Mouse (Mus musculus) urinary bladder, postnatal 14 days (tissue): Measurements from ENCODE around the gene Acbd5.
A peak's percentile ranks its signal among the peaks of the same experiment; 100 is the strongest.
"Not testable (repeated sequence)": the region's sequence is repeated elsewhere in the genome, so short reads cannot be mapped to it uniquely, and the experiment has no call there.

Source experiments
- DNase-seq: peaks from one replicate; pipeline ENCODE4 v3.0.0; 2021; ENCODE audit warnings: low spot score

Gene Acbd5

GRCm38 (mm10) chr2:23067552-23068369 lies at the start of gene Acbd5:
Acbd5 (plus strand) TSS chr2:23068167.
- DNase-seq, result peak; percentile 95

DNA sequence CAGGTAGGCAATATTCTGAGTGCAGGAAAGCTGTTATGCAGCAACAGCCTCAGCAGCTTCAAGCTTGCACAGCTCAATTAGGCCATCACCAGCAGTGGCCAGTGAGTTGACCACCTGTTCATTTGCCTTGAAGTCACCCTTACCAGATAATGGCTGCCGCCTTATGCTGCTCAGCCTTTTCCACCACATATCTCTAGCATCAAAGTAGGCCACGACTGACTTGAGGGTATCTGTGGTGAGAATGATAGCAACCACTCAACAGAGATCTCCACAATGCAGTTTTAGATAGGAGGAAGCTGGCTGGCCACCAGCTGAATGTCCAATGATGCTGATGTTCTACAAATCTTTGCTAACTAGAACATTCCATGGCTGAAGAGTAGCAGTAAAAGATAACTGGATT lies 48.8 kb upstream of the Acbd5 start:
- no peak for DNase-seq

GRCm38 (mm10) chr2:23021320-23021719 lies 46.6 kb upstream of the Acbd5 start:
- no peak for DNase-seq

DNA sequence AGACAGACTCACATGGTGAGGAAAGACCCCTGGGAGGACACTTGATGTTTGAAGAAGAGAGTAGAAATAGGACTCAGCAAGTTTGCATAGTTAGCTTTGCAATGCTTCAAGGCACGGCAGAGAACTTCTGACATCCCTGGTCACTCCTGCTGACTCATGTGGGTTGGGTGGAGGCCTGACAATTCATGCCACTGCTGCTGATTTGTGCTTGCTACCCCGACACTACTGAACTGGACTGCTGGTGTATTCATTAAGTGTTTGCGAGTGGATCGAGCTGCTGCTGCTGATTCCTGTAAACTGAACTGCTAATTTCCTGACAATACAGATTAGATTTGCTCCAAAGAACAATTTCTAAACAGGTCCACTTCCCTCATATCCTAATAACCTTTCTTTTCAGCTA lies 46.2 kb upstream of the Acbd5 start:
- peak; percentile 57 for DNase-seq

GRCm38 (mm10) chr2:23023023-23023422 lies 44.9 kb upstream of the Acbd5 start:
- no peak for DNase-seq

DNA sequence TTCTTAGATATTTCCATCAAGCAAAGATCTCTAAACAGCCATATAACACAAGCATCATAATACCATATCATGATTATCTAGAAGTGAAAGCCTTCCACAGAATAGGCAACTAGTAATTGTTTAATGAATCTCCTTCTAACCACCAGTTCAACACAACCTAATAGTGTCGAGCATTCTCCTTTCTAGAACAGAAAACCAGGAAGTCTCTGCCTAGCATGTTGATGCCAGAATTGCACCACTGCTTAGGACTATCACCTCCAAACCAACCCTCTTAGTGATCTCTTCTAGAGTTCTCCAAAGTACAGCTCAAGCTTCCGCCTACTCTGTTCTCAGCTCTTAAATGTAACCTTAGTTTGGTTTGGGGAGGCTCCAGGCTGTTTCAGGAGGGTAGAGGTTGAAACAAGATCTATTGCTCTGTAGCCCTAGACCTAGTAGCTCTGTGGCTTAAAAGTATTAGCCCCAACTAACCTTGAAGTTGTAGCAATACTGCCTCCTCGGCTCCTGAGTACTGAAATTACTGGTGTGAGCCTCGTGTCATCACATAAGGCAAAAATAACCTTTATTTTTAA lies 44.2 kb upstream of the Acbd5 start:
- DNase-seq, result no peak

- DNase-seq, result no peak
Measured at GRCm38 (mm10) chr2:23026379-23026778, 41.6 kb upstream of the Acbd5 start.

DNA sequence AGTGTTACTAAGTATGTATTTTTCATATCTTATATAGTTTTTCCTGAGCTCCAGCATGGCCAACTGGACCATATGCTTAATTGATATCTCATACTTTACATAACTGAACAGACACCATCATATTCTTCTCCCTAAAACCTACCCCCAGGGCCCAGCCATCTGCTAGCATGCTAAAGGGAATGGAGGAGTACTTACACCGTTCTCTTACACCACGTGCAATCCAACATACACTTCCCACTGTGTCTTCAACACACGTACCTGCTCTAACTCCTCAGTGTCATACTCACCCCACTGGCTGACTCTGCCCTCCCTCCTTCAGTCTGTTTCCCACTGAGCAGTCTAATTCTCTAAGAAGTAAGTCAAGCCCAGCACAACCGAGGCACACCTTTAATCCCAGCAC lies 39.1 kb upstream of the Acbd5 start:
- DNase-seq, result no peak

DNA sequence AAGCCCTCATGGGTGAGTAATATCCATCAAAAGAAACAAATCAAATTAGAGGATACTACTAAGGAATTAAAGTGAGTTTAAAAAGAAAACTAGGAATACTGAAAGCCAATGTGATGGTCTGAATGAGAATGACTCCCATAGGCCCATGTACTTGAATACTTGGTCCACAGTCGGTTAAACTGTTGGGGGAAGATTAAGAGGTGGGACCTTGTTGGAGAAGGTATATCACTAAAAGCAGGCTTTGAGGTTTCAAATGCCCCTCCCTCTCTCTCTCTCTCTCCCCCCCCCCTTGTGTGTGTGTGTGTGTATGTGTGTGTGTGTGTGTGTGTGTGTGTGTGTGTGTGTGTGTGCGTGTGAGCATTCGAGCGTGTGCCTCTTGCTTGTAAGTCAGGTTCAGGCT lies 37.3 kb upstream of the Acbd5 start:
- DNase-seq, result no peak

- no peak for DNase-seq
Measured at GRCm38 (mm10) chr2:23034692-23035435, 33.1 kb upstream of the Acbd5 start.

DNA sequence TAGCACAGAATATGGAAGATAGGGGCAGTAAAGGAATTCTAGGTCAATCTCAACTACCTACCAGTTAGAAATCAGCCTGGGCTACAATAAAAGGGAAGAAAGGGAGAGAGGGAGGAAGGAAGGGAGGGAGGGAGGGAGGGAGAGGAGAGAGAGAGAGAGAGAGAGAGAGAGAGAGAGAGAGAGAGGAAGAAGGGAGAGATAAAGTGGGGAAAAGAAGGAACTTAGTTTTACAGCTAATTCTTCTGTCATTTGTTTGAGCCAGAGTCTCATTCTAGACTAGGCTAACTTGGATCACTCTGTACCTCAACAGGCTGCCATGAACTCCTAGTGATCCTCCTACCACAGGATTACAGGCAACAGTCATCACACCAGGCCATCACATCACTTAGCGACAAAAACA lies 32.5 kb upstream of the Acbd5 start:
- no peak for DNase-seq

DNA sequence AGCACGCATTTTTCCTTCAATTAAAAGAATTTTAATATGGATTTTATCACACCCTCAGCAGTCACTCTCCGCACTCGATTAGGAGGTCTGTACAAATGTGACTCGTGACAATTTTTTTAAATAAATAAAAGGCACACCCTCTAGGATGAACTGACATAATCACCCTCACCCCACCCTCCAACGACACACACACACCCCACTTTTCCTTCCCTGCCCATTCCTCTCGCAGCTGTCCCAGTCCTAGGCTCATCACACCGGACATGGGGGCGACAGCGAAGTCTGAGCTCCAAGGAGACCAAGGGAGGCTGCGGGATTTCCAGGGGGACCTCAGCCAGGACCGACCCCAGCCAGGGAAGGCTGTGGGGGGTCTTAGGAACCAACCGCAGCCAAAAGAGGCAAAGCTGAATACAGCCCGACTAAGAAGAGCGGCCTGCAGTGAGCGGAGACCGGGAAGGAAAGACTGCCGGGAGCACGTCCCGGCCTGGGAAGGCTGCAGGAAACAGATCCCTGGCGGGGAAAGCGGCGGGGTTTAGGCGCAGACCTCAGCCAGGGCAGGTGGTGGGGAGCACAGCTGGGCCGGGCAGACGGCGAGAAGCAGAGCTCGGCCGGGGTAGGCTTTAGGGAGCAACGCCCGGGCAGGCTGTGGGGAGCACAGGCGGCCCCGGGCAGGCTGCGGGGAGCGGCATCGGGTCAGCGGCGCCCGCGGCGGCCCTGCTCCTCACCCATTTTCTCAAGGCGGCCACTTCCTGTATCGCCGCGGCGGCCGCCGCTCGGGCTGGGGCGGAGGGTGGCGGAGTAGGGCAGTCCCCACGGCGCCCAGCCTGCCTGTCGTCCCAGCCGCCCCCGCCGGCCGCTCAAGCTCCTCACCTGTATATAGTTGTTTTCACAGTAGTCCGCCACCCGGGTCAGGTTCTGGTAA lies 28.6 kb upstream of the Acbd5 start:
- peak; percentile 52 for DNase-seq

DNA sequence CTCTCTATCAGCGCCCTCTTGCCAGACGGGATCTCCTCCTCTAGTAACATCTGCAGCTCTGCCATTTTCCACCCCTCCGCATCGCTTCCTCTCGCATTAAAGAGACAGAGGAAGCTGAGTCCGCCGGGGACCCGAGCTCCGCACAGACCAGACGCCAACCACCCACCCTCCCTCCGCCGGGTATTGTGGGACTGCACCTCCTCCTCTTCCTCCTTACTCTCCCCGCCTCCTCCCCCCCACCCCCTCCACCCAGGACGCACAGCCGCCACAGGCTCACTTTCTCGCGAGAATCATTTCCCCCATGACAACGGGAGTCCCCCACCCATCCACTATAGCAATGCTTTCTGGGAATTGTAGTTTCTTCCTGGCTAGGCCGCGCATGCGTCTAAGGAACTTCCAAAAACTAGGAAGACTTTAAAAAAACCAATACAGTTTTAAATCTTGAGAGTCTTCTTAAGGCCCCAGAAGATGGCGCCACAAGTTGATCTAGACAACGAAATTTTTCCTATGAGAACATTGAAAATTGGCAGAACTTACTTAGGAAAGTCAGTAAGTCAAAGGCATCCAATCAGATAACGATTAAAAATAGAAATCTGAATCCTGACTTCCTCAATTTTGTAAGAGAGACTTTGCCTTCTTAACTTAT lies 27.8 kb upstream of the Acbd5 start, which contains the start of gene Abi1:
TSS of gene Abi1 (minus strand) at position 241 of the 646 bp plus-strand sequence.
- DNase-seq, result peak; percentile 91

DNA sequence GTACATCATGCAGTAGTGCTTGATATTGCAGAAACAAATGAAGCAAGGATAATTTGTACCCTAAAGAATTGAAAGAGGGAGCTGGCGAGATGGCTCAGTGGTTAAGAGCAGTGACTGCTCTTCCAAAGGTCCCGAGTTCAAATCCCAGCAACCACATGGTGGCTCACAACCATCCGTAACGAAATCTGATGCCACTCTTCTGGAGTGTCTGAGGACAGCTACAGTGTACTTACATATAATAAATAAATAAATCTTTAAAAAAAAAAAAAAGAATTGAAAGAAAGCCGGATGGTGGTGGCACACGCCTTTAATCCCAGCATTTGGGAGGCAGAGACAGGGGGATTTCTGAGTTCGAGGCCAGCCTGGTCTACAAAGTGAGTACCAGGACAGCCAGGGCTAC lies 27.3 kb upstream of the Acbd5 start:
- not testable (repeated sequence) for DNase-seq

DNA sequence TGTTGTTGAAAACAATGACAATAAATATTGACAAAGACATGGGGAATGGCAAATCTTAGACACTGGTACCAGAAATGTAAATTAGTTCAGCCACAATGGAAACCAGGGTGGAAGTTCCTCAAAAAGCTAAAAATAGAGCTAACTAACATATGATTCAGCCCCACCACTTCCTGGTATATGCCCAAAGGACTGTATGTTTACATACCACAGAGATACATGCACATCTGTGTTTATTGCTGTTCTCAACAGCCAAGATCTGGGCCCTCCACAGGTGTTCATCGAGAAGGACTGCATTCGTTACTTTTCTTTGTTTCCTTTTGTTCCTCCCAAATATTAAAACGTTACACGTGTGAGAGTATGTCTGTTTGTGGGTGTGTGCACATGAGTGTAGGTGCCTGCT lies 26.5 kb upstream of the Acbd5 start:
- no peak for DNase-seq

- no peak for DNase-seq
Measured at GRCm38 (mm10) chr2:23042189-23042588, 25.8 kb upstream of the Acbd5 start.

DNA sequence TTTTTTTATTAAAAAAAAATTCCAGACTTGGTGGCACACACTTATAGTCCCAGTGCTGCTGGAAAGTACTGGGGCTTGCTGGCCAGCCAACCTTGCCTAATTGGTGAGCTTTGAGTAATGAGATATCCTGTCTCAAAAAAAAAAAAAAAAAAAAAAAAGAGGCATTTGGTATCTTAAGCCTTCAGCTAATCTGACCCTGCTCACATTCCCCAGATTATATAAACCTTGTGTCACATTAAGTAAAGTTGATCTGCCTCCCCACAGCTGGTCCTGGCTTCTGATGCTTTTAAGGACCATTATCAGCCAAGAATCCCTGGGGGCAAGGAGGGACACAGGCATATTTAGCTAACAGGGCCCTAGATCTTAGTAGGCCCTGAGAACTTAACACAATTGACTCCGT lies 22.3 kb upstream of the Acbd5 start:
- no peak for DNase-seq

DNA sequence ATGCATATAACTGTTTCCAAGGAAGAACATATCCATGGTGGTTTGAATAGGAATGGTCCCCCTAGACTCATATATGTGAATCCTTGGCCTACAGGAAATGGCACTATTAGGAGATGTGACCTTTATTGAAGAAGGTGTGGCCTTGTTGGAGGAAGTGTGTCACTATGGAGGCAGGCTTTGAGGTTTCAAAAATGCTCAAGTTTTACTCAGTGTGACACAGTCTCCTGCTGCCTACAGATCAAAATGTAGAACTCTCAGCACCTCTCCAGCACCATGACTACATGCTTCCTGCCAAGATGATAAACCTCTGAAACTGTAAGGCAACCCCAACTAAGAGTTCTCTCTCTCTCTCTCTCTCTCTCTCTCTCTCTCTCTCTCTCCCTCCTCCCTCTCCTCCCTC lies 20.0 kb upstream of the Acbd5 start:
- no peak for DNase-seq

GRCm38 (mm10) chr2:23051890-23052289 lies 16.1 kb upstream of the Acbd5 start:
- no peak for DNase-seq

GRCm38 (mm10) chr2:23052523-23052922 lies 15.4 kb upstream of the Acbd5 start:
- no peak for DNase-seq

DNA sequence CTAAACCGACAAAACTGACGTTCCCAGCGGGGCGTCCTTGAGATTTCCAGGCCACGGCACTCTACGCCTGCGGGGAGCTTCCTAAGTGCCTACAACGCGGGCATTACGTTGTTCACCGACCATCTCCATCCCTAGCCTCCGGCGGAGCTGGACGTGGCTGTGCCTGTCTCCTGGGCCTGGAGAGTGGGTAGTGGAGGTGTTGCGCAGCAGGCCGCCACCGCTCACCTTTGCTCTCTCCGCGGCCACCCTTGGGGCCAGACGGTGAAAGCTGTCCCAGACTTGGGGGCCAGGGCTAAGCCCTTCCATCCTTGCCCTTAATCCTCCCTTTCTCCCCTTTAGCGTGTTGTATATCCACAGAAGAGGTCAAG lies 387 bp downstream of the Acbd5 start:
- DNase-seq, result no peak
